Mouse (Mus musculus) limb, embryonic 10.5 days (tissue): ENCODE results near the gene Klhl29. TPM values are rescaled to one million over a fixed set of nuclear protein-coding genes. Genes with fewer than 3 reads are reported as not detected.

Source experiments
- DNase-seq: peaks from one replicate; pipeline ENCODE4 v3.0.0-alpha.2; 2017; ENCODE audit warnings: low spot score
- H3K27ac ChIP-seq: fragments of 300-500 bp; sonication (generic); 2 replicates; pipeline ENCODE4 v1.5.1; 2016; ENCODE audit warnings: mild to moderate bottlenecking
- H3K27me3 ChIP-seq: fragments of 300-500 bp; sonication (generic); 2 replicates; pipeline ENCODE4 v1.6.1; 2016; ENCODE audit warnings: low read depth, mild to moderate bottlenecking; ENCODE audit not compliant: poor library complexity, severe bottlenecking
- H3K36me3 ChIP-seq: fragments of 300-500 bp; sonication (generic); 2 replicates; pipeline ENCODE4 v1.6.1; 2016; ENCODE audit warnings: mild to moderate bottlenecking, moderate library complexity
- H3K4me1 ChIP-seq: fragments of 300-500 bp; sonication (generic); 2 replicates; pipeline ENCODE4 v1.6.1; 2016
- H3K4me3 ChIP-seq: fragments of 300-500 bp; sonication (generic); 2 replicates; pipeline ENCODE4 v1.5.1; 2016; ENCODE audit warnings: mild to moderate bottlenecking, moderate library complexity
- H3K9me3 ChIP-seq: fragments of 300-500 bp; sonication (generic); replicated peaks from 2 replicates; pipeline ENCODE4 v1.6.1; 2016; ENCODE audit warnings: mild to moderate bottlenecking
- WGBS: fragments of 180-500 bp; shearing (Covaris S2); methylation state at CpG from one replicate; pipeline ENCODE4 v1.1.7; 2016; 5-methylcytosine and 5-hydroxymethylcytosine counted together
- polyA plus RNA-seq: library from polyadenylated mRNA; unstranded; fragments of >200 nt; fragmentation: Nextera tagmentation; extraction: Ambion mirVana; gene quantifications from 2 replicates; pipeline ENCODE4 v1.2.1, GENCODE M21; 2016

Klhl29 gene
- polyA plus RNA-seq, 1 experiment from 2014 or later, result 1.4 TPM

GRCm38 (mm10) chr12:5157021-5157681 lies 218.3 kb downstream of the Klhl29 start:
- DNase-seq, result no peak
- H3K27ac ChIP-seq, result no peak overlapping the region

GRCm38 (mm10) chr12:5155177-5155576 lies 220.3 kb downstream of the Klhl29 start:
- WGBS, result 80% methylated on average over 3 of the region's 3 CpGs
- H3K4me1 ChIP-seq, result peaks cover 39% of the 10 kb centered on the region

More at GRCm38 (mm10) chr12:5157021-5157681, 218.3 kb downstream of the Klhl29 start:
- Histone ChIP-seq H3K36me3 (no peaks in the 10 kb centered on the region), H3K4me3 (no peak overlapping the region), H3K9me3 (no peaks in the 10 kb centered on the region), H3K27me3 (no peaks in the 10 kb centered on the region), H3K4me1 (peaks cover 26% of the 10 kb centered on the region)
- 83% methylated on average over 6 of the region's 6 CpGs for WGBS

GRCm38 (mm10) chr12:5151859-5152258 lies 223.6 kb downstream of the Klhl29 start:
- Histone ChIP-seq H3K4me1 (peaks cover 31% of the 10 kb centered on the region), H3K36me3 (no peaks in the 10 kb centered on the region), H3K4me3 (no peak overlapping the region), H3K27ac (peak overlapping the region; percentile 58; the same call in 1 of the 2 replicates), H3K27me3 (no peaks in the 10 kb centered on the region), H3K9me3 (no peaks in the 10 kb centered on the region)
- WGBS, result 19% methylated on average over 10 of the region's 10 CpGs
- peak; percentile 73 for DNase-seq

More at GRCm38 (mm10) chr12:5155177-5155576, 220.3 kb downstream of the Klhl29 start:
- no peak for DNase-seq
- Histone ChIP-seq H3K27me3 (no peaks in the 10 kb centered on the region), H3K9me3 (no peaks in the 10 kb centered on the region), H3K4me3 (no peak overlapping the region), H3K27ac (no peak overlapping the region), H3K36me3 (no peaks in the 10 kb centered on the region)

- Histone ChIP-seq H3K36me3 (no peaks in the 10 kb centered on the region), H3K4me3 (no peak overlapping the region), H3K4me1 (peaks cover 40% of the 10 kb centered on the region), H3K9me3 (no peaks in the 10 kb centered on the region), H3K27ac (no peak overlapping the region), H3K27me3 (no peaks in the 10 kb centered on the region)
- no peak for DNase-seq
- WGBS, result 88% methylated on average over 5 of the region's 5 CpGs
These were observed 228.0 kb downstream of the Klhl29 start for GRCm38 (mm10) chr12:5147346-5148035.

- WGBS, result 41% methylated on average over 5 of the region's 5 CpGs
- Histone ChIP-seq H3K4me1 (peaks cover 28% of the 10 kb centered on the region), H3K4me3 (no peak overlapping the region), H3K9me3 (no peaks in the 10 kb centered on the region), H3K36me3 (no peaks in the 10 kb centered on the region), H3K27me3 (no peaks in the 10 kb centered on the region), H3K27ac (peak overlapping the region; percentile 40)
- DNase-seq, result no peak
These were observed 231.3 kb downstream of the Klhl29 start for GRCm38 (mm10) chr12:5143903-5144781.

GRCm38 (mm10) chr12:5143224-5143623 lies 232.3 kb downstream of the Klhl29 start:
- no peak for DNase-seq
- no peak overlapping the region for H3K4me3 ChIP-seq
- H3K27ac ChIP-seq, result no peak overlapping the region
- H3K4me1 ChIP-seq, result peaks cover 28% of the 10 kb centered on the region
- H3K36me3 ChIP-seq, result no peaks in the 10 kb centered on the region
- WGBS, result 72% methylated on average over 5 of the region's 5 CpGs
- no peaks in the 10 kb centered on the region for H3K9me3 ChIP-seq
- H3K27me3 ChIP-seq, result no peaks in the 10 kb centered on the region

- Histone ChIP-seq H3K9me3 (no peaks in the 10 kb centered on the region), H3K27me3 (no peaks in the 10 kb centered on the region), H3K4me3 (no peak overlapping the region), H3K4me1 (peaks cover 28% of the 10 kb centered on the region), H3K27ac (no peak overlapping the region), H3K36me3 (no peaks in the 10 kb centered on the region)
- 17% methylated on average over 3 of the region's 3 CpGs for WGBS
- peak; percentile 87 for DNase-seq
These were observed 232.7 kb downstream of the Klhl29 start for GRCm38 (mm10) chr12:5142776-5143175.

- no peaks in the 10 kb centered on the region for H3K9me3 ChIP-seq
- no peak for DNase-seq
- no peak overlapping the region for H3K4me3 ChIP-seq
- H3K36me3 ChIP-seq, result peaks cover 4% of the 10 kb centered on the region
- H3K27me3 ChIP-seq, result no peaks in the 10 kb centered on the region
- WGBS, result 57% methylated on average over 4 of the region's 4 CpGs
- H3K4me1 ChIP-seq, result peaks cover 28% of the 10 kb centered on the region
- no peak overlapping the region for H3K27ac ChIP-seq
These were observed 234.4 kb downstream of the Klhl29 start for GRCm38 (mm10) chr12:5141040-5141439.

- no peak overlapping the region for H3K27ac ChIP-seq
- no peak for DNase-seq
- 88% methylated on average over 4 of the region's 4 CpGs for WGBS
These were observed 236.2 kb downstream of the Klhl29 start for GRCm38 (mm10) chr12:5139302-5139701.

GRCm38 (mm10) chr12:5136300-5136699 lies 239.2 kb downstream of the Klhl29 start:
- Histone ChIP-seq H3K36me3 (peaks cover 4% of the 10 kb centered on the region), H3K27ac (no peak overlapping the region), H3K27me3 (no peaks in the 10 kb centered on the region), H3K4me1 (no peaks in the 10 kb centered on the region), H3K4me3 (no peak overlapping the region), H3K9me3 (no peaks in the 10 kb centered on the region)
- WGBS, result 30% methylated on average over 4 of the region's 4 CpGs
- DNase-seq, result peak; percentile 80

More at GRCm38 (mm10) chr12:5139302-5139701, 236.2 kb downstream of the Klhl29 start:
- Histone ChIP-seq H3K9me3 (no peaks in the 10 kb centered on the region), H3K4me3 (no peak overlapping the region), H3K36me3 (peaks cover 4% of the 10 kb centered on the region), H3K4me1 (peaks cover 22% of the 10 kb centered on the region), H3K27me3 (no peaks in the 10 kb centered on the region)

- H3K27me3 ChIP-seq, result no peaks in the 10 kb centered on the region
- WGBS, result 88% methylated on average over 4 of the region's 4 CpGs
- DNase-seq, result no peak
These were observed 246.3 kb downstream of the Klhl29 start for GRCm38 (mm10) chr12:5129190-5129589.

GRCm38 (mm10) chr12:5125907-5126306 lies 249.6 kb downstream of the Klhl29 start:
- WGBS, result 85% methylated on average over 7 of the region's 7 CpGs
- no peaks in the 10 kb centered on the region for H3K9me3 ChIP-seq
- H3K27me3 ChIP-seq, result no peaks in the 10 kb centered on the region
- H3K4me3 ChIP-seq, result no peak overlapping the region
- no peaks in the 10 kb centered on the region for H3K36me3 ChIP-seq
- no peak overlapping the region for H3K27ac ChIP-seq
- peaks cover 6% of the 10 kb centered on the region; the same call in 1 of the 2 replicates for H3K4me1 ChIP-seq
- DNase-seq, result no peak

More at GRCm38 (mm10) chr12:5129190-5129589, 246.3 kb downstream of the Klhl29 start:
- no peak overlapping the region for H3K4me3 ChIP-seq
- no peak overlapping the region for H3K27ac ChIP-seq
- H3K4me1 ChIP-seq, result no peaks in the 10 kb centered on the region
- no peaks in the 10 kb centered on the region for H3K36me3 ChIP-seq
- H3K9me3 ChIP-seq, result no peaks in the 10 kb centered on the region
